Mouse (Mus musculus): ENCODE measurements around the gene Bcas3.
"Not testable (repeated sequence)": the region's sequence is repeated elsewhere in the genome, so short reads cannot be mapped to it uniquely, and the experiment has no call there.

Gene Bcas3

DNA sequence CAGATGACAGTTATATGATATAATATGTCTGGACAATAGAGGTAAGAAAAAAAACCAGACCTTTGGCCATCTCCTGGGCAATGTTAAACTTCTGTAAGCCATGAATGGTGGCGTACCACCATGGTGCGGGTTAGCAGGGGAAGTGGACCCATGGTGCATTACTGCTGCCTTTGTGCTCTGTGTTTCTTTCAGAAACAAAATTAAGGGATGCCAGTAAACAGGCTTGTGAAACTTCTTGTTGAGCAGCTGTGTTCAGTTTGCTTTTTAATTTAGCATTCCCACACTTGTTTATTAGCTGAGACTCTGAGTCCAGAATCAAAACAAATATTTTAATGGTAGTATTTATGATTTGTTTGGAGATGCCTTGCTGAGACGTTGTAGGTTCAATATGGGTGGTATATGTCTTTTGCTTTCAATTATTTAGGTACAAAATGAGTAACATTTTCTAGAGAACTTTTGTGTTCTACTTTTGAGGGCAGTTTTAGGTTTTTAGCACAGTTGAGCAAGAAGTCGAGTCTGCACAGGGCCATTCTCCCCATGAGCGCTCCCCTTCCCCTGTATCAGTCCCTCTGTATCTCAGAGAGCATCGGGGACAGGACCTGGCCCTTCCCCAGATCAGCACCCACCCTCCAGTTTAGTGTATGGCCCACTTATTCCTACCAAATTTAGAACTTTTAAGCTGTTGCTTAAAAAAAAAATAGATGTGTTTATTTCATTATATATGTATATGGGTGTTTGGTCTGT lies 132.4 kb downstream of the Bcas3 start:
- DNase-seq: no peak

DNA sequence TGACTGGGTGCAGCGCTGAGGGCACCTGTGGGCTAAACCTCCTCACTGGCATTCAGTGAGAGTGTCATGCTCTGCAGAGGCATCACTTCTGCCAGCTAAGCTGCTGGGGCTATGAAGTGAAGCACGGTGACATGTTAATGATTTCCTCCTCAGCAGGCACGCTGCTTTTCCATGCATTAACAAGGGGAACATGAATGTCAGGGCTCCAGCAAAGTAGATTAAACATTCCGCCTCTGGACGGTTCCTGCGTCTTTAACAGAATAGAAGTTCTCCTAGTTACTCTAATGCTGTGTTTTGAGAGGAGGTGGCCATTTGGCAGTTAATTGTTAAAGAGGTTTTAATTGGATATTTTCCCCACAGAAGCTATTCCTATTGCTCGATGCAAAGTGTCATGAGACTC lies 134.5 kb downstream of the Bcas3 start:
- no peak for DNase-seq

DNA sequence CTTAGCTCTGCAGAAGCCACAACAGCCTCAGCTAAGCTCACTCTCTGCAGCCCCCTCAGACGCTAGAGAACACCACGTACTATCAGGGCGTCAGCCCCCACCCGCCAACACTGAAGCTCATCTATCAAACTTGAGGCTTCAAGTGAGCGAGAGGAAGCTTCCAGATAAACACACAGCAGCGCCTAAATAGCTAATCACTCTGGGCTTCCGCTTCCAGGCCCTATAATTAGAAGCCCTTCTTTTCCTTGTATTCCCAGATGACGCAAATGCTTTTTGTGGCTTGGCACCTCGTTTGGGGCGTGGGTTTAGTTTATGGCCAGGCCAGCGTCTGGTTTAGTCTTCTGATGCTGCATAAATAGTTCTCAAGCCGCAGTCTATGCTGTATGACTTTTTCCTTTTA lies 139.3 kb downstream of the Bcas3 start:
- DNase-seq: peak; percentile 36

DNA sequence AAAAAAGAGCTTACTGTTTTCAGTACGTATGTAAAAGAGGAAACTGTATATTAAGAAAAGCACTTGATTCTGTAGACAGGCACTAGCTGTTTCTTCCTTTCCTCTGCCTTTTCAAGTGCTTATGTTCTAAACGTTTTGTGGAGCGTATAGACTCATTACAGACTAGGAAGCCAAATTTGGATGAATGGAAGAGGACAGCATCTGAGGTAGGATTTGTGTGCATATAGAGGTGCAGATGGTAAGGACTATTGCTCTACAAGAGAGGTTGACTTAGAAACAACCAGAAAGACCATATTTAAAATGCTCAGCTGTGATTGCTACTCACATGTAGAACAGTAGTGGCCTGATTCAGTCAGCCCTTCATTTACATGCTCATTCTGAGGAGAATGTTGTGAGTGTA lies 139.7 kb downstream of the Bcas3 start:
- no peak for DNase-seq

DNA sequence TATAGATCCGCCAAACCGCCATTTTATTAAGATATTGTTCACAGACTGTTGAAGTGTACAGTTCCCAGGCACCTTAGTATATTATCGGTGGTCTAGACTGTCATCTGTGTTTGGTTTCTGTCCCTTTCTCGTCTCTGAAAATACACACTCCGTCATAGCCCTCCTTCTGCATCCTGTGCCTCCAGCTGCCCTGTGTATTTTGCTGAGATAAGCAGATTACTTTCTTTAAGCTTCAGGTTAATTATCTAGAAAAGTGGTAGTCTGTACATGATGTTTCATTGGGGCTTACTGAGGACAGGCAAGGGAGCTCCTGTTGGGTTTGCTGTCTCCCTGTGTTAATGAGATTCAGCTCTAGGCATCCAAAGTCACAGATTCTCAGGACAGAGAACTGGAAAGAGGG lies 146.6 kb downstream of the Bcas3 start:
- no peak for DNase-seq

DNA sequence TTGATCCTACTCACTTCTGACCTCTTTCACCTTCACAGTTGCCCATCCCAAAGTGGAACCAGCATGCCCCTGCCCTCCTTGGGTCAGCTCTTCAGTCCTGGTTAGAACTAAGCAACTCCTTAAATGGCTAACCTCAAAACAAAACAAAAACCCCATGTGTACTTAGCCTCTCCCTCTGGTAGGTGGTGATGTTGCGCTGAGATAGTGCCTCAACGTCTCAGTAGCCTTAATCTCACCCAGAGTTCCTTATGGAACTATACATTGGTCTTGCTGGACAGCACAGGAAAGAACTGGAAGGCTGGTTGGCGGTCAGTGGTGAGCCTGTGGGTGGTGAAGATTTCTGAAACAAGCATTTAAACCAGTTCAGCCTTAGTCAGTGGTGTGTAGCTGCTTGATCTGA lies 149.1 kb downstream of the Bcas3 start:
- DNase-seq: no peak

DNA sequence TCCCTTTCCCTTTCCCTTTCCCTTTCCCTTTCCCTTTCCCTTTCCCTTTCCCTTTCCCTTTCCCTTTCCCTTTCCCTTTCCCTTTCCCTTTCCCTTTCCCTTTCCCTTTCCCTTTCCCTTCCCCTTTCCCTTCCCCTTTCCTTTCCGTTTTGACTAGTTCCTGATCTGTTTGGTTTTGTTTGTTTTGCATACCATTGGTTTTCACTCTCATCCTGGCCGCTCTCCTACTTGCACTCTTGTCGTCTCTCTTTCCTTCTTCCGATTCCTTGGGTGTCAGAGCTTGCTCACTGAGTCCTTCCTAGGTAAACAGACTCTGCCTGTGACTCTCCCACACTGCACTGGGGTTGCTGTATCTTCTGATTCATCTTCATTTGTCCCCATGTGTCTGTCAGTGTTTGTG lies 151.8 kb downstream of the Bcas3 start:
- not testable (repeated sequence) for DNase-seq

DNA sequence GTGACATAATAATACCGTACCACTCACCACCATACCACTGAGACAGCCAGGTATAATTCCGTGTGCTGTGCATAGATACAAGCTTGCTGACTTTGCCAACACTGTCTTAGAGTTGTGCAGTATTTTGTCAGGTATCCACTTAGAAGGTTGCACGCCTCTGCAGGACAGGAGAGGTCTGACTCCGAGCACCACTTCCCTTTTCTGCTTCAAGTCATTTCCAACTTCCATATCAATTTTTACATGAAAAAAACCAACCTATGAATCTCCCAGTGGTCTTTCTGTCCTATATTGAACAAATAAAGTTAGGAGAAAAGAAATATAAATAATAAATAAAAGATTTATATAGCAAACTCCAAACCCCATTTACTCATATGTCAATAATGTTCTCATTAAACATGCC lies 152.8 kb downstream of the Bcas3 start:
- DNase-seq: no peak

DNA sequence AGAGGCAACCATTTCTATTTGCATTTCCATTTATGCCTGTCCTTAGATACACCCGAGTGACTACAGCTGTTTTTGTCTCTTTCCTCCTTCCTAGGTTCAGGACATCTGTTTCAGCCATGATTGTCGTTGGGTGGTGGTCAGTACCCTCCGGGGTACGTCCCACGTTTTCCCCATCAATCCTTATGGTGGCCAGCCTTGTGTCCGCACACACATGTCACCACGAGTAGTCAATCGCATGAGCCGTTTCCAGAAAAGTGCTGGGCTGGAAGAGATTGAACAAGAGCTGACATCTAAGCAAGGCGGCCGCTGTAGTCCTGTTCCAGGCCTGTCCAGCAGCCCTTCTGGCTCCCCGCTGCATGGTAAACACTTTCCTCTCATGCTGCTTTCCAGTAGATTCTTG lies 156.4 kb downstream of the Bcas3 start:
- DNase-seq: no peak

DNA sequence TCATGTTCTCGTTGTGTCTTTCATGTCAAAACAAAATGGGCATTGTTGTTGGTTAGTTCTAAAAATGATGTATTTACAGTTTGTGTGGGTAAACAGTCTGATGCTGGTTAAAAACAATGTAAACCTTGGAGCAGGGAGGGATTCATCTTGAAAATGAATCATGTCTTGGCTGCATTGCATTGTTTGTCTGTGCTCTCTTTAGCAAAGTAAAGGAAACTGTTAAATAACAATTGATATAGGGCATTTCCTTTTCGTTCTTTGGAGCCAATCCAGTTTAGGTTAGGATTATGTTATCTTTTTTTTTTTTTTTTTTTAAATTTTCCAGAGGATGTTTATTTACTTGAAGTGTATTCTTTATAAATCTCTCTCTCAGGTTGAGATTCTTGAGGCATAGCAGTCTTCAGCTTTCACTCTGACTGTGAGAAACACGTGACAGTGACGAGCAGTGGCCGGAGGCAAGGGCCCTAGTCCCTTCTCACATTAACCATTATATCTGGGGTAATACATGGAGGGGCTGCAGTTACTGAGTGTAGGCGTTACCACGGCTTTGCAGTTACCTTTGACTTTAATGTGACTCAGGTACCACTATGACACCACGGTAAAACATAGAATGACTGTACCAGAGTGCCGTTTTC lies 158.4 kb downstream of the Bcas3 start:
- DNase-seq: no peak

DNA sequence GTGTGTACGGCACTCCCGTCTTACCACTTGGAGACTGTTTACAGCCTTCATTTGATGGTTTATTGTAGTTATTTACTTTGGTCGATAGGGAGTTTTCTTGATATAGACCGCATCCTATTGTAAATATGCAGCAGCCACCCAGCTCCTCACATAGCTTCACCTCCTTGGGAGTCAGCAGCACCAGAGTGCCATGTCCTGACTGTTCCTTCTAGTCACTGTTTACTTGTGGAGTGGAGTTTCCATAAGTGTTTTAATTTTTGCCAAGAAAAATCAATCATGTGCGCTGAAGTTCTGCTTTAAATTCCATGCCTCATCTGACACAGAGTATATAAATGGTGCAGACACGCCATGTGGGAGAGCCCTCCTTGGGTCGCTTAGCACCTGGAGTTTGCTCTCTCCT lies 163.8 kb downstream of the Bcas3 start:
- no peak for DNase-seq

DNA sequence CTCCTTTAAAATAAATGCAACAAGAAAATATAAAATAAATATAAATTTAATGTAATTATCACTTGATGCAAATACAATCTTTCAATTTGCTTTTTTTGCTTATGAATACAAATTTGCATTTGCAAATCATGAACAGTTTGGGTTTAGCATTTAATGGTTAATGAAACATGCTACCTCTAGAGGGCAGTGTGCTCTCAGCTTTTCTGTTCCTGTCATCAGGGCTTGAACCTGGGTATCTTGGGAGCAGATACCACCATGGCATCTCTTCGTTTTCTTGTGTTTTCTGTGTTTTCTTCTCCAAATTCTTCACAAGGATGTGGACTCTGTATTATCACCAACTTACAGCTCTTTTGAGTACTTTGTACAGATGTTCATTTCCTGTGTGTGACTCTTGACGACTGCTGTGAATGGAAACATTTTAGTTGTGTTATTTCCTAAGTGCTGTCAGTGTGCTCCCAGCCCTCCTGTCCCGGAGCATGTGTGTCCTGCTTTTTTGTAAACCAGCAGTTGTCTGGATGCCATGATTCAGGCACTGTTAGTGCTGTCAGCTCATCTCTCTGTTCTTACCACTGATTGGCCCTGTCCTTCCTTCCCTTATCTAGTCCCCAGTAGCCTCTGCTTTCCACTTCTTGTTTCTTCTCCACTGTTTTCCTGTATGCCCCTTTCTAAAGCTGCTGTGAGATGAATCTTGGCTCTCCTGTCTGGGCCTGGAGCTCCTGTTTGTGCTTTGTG lies 165.2 kb downstream of the Bcas3 start:
- peak; percentile 81 for DNase-seq

DNA sequence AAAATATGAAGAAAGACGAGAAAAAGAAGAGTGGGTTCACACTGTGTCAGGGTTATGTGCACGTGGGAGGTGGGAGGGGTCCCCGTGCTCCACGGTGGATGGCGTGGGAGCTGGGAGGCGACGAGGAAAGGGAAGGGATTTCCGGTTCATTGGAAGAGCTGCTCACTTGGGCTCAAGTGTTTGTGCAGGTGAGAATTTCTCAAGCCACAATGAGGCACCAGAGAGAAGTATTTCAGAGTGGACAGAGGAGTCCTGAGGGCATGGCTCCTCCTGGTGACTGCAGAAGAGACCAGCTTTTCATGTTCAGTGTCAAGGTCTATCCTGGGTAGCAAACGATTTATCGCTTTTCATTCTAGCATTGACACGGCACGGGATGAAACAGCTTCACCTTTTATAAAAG lies 167.3 kb downstream of the Bcas3 start:
- DNase-seq: no peak

DNA sequence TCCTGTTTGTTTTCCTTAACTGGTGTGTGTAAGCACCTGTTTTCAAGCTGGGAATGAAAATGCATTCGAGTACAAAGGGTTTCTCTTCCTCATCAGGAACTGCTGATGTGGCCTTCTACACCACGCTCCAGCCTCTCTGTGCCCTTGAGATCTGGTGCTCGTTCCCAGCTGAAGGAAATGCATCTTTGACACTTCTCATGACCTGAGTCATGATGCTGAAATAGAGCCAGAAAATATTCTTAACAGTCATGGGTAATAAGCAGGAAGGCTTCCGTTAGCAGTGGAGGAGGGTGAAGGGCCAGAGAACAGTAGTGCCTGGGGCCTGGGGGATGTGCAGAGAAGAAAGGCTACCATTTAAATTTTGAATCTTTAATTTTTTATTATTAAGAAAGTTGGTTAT lies 168.0 kb downstream of the Bcas3 start:
- no peak for DNase-seq

DNA sequence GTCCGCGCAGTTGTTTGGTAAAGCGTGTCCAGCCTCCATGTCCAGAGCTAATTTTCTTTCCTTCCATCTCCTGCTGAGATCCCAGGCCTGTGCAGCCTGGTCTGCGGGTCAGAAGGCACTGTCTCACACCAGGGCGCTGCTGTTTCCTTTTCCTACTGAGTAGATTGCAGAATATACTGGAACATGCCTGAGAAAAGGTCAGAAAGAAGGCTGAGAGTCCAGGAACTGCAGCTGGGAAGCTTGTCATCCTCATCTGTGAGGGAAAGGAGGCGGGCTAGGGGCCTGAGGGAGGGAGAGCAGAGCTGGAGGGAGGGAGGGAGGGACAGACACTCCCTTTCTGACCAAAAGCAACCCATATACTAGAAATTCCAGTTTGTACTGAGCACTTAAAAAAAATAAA lies 170.7 kb downstream of the Bcas3 start:
- DNase-seq: peak; percentile 64

DNA sequence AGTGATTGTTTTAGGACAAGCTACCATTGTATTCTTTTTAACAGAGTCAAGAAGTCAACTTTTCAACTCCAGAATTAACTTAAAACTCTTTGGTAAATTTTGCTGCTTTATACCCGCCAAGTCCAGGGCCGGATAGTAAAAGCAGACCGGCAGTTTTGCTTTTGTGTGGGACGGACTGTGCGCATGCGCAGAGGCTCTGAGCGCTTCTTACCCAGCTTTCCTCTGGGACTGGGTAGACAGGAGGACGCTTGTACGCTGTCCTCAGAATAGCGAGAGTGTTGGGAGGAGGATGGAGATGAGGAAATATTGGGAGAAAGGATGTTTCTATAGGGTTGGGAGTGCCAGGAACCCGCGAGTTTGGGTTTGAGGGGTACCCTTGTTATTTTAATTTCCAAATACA lies 171.2 kb downstream of the Bcas3 start:
- peak; percentile 88 for DNase-seq

DNA sequence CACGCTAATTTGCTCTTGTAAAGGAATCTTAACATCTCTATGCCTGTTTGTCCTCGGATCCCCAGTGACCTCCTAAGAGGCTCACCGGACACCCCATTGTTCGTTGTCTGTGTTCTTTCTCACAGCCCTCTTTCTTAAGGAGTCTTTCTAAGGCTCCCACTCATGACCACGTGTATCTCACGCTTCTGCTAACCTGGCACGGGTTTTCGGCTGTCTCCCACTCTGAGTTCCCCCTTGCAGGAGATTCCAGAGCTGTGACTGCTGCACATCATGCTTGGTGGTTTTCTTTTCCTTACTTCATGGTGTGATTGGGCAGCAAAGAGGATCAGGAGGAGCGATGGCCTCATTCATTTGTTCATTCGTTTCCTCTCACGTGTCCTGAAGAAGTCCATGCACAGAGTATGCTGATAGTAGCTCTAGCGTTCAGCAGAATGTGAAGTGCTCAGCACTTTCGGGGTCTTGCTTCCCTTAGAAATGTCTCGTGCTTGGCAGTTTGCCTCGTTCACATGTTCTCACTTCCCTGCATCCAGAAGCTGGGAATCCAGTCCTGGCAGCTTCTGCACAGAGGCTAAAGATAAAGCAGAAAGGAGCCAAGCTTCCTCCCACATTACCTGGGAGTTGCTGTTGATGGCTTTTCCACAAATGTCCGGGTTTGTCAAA lies 172.0 kb downstream of the Bcas3 start:
- peak; percentile 49 for DNase-seq

DNA sequence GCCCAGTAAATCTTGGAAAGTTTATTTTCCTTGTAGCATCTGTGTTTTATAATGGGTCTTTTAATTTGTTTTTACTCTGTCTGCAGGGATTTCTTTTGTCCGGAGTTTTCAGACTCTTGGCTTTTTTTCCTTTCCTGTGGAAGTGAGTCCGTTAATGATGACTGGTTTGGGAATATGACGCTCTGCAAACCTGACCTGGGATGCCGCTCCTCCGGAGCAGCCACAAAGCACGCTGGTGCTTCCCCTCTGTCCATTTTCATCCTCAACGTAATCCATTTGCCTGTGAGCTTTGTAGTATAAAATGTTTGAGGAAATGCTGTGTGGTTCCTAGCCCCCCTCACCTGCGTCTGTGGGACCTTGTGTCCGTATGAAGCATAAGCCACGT lies 172.5 kb downstream of the Bcas3 start:
- peak; percentile 36 for DNase-seq

DNA sequence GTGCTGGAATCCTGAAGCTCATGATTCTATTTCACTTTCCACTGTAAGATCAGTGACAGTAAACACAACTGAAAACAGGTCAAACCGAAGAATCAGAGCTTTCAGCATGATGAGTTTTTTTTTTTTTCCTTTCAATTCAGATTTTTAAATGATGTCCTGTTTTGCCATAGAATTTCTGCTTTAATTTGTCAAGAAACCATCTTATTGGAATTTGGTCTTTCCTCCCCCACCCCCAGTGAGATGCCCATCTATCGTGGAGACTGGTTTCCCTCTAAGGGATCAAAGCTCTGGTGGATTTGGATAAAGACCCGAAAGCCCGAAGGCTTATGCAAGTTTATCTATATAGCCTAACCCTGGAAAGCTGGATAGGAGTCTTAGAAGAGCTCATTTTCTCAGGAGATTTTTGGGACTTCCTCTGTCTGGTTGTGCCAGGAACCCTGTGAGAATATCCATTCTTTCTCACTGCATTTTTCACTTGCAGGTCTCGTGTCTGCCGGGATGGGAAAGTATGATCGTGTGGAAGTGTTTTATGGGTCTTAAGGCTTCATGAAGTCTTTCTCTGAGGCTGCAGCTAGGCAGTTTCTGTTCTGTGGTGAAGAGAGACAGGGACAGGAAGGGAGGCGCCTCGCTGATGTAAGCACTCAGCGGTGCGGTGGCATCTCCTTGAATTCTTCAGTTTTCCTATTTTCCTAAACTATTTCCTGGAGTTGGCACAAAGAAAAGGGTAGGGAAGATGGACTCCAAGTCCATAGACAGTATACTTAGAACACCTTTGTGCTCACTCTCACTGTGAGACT lies 173.2 kb downstream of the Bcas3 start:
- DNase-seq: peak; percentile 19

DNA sequence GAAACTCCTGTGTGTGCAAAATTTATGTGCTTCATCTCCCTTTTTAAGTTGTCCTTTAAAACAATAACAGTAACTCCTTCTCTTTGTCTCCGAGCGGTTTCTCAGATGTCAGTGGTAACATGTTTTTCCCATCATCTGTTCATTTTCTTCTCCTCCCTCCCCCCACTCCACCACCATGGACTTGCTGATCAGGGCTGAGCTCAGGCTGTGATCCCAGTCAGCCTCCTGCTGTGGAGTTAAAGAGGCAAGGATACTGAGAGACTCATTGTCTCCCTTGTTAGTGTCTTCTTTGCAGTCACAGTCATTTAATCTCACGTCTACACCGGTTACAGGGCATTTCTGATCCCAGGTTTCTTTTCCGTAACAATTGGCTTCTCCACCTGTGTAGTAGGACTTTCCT lies 174.3 kb downstream of the Bcas3 start:
- peak; percentile 45 for DNase-seq

DNA sequence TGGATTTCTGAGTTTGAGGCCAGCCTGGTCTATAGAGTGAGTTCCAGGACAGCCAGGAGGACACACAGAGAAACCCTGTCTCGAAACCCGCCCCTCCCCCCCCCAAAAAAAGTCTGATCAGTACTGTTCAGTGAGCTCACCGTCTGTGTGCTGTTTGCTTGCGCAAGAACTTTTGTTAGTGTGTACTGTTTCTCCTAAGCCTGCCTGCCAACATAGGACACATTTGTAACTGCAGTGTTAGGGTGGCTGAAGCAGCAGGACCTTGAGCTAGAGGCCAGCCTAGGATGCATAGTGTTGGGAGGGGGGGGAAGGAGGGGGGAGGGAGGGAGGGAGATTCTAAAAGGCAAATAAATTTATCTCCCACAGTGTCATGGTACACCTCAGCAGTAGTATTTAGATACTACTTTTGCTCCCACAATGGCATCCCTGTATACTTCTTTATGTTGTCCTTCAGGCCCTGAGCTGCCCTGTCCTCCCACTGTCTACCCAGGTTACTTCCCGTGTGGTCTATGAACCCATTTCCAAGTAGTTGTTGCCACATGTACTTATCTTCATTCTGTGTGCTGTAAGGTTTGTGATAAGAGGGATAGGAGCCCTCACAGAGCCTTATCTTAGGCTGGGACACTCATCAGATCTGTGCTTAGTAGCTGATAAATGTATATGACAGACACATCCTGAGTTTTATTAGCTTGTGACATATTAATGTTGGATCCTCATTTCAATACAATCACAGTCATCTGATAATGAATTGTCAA lies 176.7 kb downstream of the Bcas3 start:
- no peak for DNase-seq

DNA sequence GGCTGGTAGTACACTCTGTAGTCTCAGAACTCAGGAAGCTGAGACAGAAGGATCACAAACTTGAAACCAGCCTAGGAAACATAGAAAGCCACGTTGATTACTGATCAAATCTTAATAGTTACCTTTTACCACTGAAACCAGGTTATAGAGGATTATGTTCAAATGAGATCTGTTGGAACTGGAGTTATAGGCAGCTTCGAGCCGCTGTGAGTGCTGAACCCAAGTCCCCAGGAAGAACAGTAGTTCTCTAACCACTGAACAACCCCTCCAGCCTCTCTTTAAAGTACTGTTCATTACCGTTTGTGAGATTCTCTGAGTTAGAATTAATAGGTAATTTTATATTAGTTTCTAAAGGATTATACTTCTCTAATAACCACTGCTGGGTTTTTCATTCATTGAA lies 188.0 kb downstream of the Bcas3 start:
- DNase-seq: no peak

Data from embryo, embryonic 11 days (tissue).